Mouse (Mus musculus) embryonic facial prominence, embryonic 14.5 days (tissue): ENCODE data around the gene Manba. TPM values are rescaled to one million over a fixed set of nuclear protein-coding genes. Genes with fewer than 3 reads are reported as not detected.

ENCODE experiments used
- polyA plus RNA-seq: library from polyadenylated mRNA; unstranded; fragments of >200 nt; fragmentation: Nextera tagmentation; extraction: Ambion mirVana; gene quantifications from 2 replicates; pipeline ENCODE4 v1.2.1, GENCODE M21; 2014

The Manba gene
- polyA plus RNA-seq, 1 experiment from 2014 or later = 7.9 TPM

Other genes starting within 250 kb of the Manba start
- 9.4 and 11.1 TPM in 2 replicates for gene Bdh2, start 204.4 kb upstream of the Manba start, polyA plus RNA-seq
- gene Slc9b2, start 177.9 kb upstream of the Manba start, polyA plus RNA-seq = 3.3 and 4.2 TPM in 2 replicates
- gene Slc9b1, start 137.6 kb upstream of the Manba start, polyA plus RNA-seq = 0.20 and 0.22 TPM in 2 replicates
- gene Cisd2, start 61.7 kb upstream of the Manba start, polyA plus RNA-seq = 41.0 and 43.8 TPM in 2 replicates
- 506 and 518 TPM in 2 replicates for gene Ube2d3, start 47.5 kb upstream of the Manba start, polyA plus RNA-seq
- 25.4 and 26.0 TPM in 2 replicates for gene Nfkb1, start 205.9 kb downstream of the Manba start, polyA plus RNA-seq